Mouse (Mus musculus): ENCODE measurements around the gene Pnpla2.
"Not testable (repeated sequence)": the region's sequence is repeated elsewhere in the genome, so short reads cannot be mapped to it uniquely, and the experiment has no call there.

Gene Pnpla2

DNA sequence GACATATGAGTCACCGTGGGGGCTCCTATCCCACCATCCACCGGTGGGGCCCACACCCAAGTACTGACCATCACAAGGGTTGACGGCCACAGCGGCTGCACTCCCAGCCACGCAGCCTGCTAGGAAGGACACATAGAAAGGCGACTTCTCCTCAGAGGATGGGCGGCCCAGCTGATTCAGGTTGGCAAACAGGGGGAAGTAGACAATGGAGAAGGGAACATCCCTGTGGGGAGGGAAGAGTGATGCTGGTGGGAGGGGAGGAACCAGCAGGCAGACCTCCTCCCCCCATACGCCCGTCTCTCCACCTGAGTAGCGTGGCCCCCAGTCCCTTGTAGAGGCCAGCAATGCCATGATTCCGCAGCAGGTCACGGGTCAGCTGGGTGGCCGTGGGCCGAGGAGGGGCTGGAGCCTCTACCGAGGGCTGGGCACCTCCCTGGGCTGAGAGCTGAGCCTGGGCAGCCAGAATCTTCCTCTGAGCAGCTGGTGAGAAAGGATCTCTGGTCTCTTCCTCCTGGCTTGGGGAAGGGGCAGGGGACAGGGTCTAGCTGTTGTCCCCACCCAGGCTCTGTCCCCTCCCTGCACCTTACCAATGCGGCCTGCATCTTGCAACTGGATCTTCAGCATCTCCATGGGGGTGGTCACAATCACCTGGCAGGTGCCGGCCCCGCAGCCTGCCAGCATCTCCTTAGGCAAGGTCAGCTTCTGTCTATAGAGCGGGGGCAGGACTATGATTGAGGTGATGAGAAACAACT, 23.4 kb upstream of the Pnpla2 start:
- no peak for DNase-seq (ENCODE audit: low read depth)

DNA sequence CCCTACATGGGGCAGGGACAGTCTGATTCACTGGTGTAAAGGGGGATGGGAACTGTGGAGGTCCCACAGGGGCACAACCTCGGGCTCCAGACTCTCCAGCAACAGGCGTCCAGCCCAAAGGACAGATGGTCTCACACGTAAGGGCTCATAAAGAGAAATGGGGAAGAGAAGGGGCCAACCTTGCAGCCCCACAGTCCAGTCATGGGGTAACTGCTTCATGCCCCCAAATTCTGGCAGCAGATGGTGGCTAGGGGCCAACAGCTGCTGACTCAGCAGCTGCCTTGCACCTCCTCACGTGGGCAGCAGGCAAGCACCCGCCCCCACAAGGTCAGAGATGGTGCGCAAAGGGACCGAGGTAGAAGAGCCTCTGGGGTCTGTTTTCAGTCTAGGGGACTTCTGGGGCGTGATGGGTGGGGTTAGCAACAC, 22.8 kb upstream of the Pnpla2 start:
- no peak for DNase-seq (ENCODE audit: low read depth)

DNA sequence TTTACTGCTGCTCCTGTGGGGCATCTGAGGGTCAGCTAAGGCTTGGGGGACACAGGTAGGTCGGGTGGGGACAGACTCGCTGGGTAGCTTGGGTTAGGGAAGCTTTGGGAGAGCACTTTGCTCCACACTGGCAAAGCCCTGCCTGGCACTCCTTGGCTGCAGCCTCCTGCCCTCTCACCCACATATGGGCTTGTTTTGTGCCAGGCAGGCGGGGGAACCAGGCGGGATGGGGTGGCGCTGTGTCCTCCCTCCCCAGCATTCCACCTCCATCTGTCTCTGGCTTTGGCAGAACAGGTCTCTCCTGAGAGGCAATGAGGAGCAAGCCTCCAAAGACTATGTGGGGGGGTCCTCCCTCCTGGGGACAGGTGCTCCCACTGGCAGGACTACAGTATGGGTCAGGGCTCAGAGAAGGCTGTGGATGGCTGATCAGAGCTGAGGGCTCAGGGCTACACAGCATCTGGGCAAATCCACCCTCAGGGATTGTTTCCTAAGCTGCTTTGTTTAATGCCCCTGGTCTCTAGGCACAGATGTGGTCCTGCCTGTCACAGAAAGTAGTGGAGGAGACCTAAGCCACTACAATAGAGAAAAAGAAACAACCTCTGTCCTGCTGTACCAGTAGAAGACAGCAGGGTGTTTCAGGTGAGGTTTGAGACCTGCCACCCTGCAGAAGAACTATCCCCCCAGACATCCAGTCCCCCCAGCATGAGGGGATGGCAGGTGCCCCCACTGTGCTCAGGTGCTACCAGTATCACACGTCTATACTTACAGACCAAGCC, 22.1 kb upstream of the Pnpla2 start:
- no peak for DNase-seq (ENCODE audit: low read depth)

DNA sequence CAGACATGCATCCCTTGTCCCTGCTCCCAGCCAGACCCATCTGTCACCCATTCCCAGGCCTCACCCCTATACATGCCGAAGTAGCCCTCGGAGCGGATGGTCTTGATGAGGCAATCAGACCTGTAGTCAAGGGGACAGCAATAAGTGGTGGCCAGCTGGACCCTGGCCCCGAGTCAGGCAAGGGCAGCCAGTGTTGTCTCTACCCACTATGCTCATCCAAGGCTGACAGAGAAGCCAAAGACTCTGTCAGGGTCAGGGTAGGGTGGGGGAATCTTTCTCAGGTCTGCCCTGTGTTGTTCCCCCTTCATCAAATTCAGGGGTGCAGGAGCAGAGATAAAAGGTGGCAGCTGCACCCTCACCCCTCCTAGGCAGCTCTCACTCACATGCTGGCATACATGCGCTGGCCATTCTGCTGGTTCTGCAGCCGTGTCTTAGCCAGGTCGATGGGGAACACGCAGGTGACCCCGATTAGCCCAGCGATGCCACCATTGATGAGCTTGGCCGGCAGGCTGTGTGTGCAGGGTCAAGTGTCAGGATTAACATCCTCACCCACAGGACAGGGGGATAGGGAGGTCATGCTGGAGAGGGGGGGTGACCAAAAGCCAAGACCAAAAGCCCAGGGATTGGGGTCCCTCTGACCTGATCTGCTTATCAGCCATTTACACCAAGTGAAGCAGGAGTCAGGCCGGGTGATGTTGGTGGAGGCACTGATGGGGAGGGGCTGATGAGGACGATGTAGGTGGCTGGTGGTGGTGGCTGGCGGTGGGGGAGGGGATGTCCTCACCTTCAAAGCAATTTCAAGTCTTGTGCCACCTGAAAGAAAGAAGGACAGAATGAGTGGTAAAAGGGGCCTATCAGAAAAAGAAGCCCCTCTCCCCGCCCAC, 21.2 kb upstream of the Pnpla2 start:
- DNase-seq (ENCODE audit: low read depth): no peak

DNA sequence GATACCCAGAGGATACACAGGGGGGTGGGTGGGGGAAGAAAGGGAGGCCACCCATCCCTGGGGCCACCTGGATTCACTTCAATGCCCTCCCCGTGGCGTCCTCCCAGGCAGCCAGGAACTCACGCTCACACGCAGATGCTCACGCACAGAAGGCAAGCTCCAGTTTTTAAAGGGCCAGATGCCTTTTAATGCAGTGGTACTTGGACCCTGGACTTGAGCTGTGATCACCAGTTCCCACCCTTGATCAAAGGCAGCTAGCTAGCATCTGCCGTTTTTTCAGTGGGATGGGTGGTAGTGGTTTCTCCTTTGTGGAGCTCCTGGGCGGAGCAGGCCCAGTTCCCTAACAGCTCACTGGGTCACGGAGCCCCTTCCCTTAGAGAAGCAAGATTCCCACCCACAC, 20.5 kb upstream of the Pnpla2 start:
- peak; percentile 69 for DNase-seq (ENCODE audit: low read depth)

DNA sequence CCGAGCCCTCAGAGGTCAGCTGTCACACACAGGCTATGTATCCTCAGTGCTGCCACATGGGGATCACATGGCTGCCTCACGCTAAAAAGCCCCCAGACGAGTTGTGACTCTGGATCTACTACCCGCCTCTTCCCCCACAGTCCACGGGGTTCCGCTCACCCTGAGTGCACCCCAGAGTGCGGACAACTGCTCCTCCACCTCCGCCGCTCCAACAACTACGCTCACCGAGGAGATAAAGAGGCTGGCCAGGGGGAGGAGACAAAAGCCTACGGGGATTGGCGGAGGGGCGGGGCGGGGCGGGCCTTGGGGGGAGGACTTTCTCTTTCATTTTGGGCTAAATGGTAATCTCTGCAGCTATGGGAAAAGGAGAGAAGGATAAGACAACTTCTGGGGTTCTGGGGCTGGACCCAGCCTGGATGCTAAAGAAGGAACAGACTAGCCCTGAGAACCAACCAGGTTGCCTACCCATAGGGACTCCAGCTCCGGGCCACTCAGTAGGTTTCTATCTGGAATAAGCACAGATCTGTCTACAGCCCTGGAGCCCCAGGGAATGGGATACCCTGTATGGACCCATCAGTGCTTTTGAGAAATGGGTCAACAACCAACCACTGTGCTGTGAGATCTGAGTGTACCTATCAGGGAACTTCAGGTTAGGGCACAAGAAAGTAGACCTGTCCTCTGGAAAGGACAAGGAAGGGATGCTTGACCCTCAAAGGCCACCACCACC, 19.7 kb upstream of the Pnpla2 start:
- DNase-seq (ENCODE audit: low read depth): peak; percentile 91

DNA sequence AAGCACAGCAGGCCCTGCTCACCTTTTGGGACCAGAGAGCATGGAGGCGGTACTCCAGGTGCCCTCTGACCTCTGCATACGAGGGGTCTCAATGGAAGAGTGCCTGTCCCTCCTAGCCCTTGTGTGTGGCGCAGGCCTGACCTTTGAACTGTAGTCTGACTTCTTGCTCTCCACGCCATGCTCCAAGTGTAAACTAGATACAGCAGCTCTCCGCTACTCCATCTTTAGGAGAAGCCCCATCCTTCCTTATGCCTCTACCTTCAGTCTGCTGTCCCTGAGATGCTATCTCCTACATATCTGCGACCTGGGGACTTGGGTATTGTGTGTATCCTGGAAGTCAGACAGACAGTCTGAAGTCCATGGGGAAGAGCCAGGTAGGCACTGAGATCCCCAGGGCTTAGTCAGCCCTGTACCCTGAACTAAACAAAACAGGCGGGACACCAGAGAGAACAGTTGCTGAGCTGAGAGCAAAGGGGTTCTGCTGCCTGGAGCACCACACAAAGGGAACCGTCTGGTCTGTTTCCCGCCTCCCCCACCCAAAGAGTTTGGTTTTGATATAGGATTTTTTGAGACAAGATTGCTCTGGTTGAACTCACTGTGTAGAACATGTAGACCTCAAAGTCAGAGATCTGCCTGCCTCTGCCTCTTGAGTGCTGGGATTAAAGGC, 19.0 kb upstream of the Pnpla2 start:
- no peak for DNase-seq (ENCODE audit: low read depth)

DNA sequence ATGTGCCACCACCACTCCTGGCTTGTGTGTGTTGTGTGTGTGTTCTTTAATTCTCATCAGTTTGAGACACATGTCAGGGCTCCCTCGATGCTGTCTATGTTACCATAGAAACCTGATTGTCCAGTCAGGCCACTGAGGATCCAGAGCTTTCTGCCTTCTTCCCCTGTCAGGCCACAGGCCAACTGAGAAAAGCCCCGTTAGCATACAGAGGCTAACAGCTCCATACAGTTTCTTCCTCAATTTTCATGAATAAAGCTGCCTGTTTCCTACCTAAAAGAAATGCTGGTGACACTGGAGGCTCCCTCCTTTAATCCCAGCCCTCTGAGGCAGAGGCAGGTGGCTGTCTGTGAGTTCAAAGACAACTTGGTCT, 18.5 kb upstream of the Pnpla2 start:
- no peak for DNase-seq (ENCODE audit: low read depth)

DNA sequence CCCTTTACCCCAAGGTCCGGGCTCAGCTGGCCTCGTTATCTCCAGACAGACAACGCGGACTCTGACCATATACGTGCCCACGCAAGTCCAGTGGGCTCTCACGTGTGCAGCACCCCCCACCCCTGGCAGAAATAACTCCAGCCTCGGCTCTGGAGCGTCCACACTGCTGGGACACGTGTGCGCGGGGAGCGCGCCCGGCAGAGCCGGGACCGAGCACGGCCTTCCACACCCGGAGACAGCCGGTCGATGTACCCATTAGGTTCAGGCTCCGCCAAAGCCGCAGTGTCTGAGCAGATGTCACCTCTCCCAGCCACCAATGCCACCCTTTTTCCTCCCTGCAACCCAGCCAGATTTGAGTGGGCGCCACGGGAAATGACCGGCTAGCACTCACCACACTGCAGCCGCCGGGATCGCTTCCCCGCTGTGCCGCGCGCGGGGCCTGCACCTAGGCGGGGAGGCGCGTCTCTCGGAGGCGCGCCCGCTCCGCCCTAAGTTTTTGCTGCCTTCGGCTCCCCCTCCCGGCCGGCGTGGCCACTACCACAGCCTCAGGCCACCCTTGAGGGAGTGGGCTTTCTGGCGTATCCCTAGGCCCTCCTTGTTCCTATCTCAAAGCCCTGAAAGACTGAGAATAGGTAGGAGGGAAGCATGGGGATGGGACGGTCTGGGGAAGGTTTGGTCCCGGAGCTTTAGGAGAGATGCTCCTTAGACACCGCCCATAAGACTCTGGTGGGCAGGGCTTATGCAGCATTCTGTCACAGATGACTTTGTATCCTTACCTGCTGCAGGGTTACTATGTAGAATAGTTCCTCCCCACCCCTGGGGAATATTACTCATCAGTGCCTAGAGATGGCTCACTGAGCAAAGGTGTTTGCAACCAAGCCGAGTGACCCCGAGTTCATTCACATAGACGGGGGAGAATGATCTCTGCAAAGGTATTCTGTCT, 17.5 kb upstream of the Pnpla2 start, which contains the start of gene Slc25a22:
Gene Slc25a22 (minus strand): TSS at position 715 of the 943 bp plus-strand sequence.
- DNase-seq (ENCODE audit: low read depth): peak; percentile 91

DNA sequence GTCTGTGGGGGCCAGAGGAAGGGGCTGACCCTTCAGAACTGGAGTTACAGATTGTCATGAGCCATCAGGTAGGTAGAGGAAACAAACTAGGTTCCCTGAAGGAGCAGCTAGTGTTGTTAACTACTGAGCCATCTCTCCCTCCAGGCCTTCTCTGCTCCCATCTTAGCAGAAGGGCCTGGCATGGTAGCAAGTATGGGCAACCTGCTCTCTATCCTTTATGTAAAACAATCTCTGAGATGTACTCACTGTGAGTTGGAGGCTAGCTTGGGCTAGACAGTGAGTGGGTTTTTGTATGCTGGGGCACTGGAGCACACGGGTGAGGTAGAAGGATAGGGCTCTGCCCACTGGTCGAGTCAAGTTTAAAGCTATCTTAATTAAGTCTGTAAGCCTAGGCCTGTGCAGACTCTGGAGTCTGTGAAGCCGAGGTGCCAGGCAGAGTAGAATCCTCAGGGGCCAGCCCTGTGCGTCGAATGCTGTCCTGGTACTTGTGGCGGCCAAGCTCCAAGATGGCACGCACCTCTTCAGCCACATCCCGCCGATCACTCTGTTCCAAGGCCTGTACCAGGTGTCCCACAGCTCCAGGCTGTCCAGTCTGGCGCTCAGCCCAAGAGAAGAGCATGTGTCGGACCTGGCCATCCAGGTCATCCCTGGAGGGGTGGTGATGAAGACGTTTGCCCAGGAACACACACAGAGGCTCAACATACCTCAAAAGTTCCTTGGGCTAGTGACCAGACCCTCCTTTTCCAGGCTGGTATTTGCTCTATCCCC, 16.6 kb upstream of the Pnpla2 start:
- no peak for DNase-seq (ENCODE audit: low read depth)

DNA sequence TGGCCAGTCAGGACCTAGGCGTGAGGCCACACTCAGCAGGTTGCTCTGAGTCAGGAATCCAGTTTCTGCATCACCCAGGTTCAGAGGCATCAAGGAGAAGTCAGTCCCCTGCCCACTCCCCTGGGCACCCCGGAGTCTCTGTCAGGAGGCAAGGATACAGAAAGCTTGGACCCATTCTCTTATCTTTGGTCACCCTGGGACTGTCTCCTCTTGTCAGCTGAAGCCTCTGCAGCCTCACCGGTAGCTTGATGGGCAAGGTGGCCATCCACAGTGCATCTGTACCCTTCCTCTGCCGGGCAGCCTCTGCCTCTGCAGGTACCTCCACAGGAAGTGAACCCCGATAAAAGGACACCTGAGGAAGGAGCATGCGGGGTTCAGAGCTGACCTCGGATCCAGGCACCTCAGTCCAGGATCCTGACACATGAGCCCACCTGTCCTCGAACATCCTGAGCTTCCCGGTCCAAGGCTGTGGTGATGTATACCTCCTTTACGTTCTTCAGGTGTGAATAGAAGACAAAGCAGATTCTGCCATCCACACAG, 15.8 kb upstream of the Pnpla2 start:
- DNase-seq (ENCODE audit: low read depth): no peak

DNA sequence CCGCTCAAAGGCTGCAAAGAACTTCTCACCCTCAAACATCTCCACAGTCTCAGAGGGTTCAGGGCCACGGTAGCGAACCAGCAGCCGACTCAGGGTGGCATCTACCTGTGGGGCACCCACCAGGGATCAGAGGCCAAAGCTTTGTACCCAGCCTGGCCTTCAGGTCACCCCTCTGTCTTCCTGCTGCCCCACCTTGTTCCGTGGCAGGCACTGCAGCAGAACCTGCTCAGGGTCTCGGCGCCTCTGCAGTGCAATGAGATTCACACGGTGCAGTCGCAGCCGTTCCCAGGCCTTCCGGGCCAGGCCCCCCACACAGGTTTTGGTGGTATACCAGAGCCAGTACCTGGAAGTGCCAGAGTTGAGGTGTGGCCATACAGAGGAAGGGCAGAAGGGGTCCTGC, 15.2 kb upstream of the Pnpla2 start:
- no peak for DNase-seq (ENCODE audit: low read depth)

DNA sequence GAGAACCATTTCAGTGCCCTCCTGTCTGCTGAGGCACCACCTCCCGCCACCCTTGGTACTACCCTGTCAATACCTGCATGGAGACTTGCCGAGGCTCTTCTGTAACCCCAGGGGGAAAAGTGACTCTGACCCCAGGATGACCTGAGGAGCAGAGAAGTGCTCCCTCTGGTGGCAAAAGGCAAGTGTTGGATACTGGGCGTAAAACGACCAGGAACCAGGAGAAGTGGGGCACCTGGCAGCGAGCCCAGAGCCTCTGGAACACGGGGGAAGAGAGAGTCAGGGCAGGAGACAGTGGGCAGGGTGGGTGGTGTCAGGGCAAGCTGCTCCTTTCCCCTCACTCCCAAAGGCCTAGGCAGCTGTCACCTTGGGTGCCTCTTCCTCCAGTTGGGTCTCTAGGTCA, 14.4 kb upstream of the Pnpla2 start:
- peak; percentile 79 for DNase-seq (ENCODE audit: low read depth)

DNA sequence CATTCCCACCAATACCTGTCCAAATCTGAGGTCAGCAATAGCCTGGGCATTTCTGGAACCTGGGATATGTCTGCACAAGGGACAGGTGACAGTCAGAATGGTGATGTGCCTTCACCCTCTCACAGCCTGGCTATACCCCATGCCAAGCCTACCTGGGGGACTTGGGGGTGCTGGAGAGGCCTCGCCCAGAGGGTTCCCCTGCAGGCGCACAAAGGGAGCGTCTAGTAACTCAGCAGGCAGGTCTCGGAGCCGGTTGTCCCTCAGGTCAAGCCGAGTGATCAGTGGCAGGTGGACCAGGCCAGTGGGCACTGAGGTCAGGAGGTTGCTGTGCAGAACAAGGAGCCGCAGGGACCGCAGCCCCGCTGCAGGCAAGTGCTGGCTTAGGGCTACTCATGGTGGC, 13.5 kb upstream of the Pnpla2 start:
- no peak for DNase-seq (ENCODE audit: low read depth)

DNA sequence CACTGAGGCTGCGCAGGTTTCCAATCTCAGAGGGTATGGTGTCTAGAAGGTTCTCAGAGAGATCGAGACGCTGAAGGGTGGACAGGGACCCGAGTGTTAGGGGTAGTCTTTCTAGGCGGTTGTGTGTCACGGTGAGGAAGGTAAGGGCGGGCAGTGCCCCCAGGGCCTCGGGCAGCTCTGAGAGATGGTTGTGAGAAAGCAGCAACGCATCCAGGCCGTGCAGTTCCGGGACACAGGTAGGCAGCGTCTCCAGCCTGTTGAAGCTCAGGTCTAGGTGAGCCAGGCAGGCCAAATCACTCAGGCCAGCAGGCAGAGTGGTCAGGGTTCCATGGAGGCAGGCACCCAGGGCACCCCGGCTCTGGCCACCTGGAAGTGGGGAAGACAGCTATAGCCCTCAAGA, 12.8 kb upstream of the Pnpla2 start:
- no peak for DNase-seq (ENCODE audit: low read depth)

DNA sequence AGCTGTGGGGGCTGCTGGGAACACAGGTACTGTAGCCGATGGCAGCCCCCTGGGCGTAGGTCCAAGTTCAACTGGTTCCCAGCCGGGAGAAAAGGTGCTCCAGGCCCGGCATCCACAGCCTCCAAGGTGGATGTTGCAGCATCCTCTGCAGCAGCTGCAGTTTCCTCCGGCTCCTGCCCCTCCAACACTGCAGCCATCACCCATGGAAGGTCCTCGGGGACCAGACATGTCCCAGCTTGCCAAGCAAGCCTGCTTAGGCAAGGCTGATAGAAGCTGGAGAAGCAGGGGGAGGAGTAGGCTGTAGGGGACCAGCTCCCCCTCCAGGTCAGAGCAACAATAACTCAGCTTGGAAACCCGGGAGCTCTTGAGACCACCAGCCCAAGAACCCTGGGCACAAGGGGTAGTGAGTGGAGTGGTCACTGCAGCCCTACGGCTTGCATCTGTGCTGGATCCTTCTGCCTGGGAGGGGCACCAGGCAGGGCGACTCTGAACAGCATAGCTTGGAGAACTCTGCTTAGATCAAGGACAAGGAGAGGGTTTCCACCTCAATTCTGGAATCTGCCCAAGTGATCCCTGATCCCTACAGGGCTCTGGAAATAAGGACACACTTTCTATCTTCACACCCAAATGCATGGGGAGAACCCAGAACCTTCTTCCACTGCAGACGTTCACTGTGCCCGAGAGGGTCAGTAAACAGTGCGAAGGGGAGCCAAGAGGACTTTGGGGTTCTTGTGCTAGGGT, 11.7 kb upstream of the Pnpla2 start:
- DNase-seq (ENCODE audit: low read depth): peak; percentile 64

DNA sequence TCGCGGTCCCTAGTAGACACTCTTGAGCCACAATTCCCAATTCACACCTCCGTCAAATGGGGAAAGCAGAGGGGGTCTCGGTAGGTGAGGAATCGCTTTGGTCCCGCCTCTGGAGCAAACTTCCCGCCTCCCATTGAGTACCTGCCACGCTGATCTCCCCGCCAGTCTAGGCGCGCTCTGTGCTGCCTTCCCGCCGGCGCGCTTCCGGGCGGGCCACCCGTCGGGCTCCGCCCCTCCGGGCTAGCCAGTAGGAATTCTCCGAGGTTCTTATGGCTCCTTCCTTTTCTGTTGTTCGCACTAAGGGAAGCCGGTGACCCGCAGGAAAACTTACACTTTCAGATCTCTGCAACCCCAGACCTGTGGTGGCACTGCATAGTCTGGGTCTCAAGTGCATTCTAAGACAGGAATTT, 11.2 kb upstream of the Pnpla2 start, which contains the start of gene Pidd1:
Gene Pidd1 (minus strand): TSS at position 198 of the 410 bp plus-strand sequence.
- DNase-seq (ENCODE audit: low read depth): peak; percentile 86

DNA sequence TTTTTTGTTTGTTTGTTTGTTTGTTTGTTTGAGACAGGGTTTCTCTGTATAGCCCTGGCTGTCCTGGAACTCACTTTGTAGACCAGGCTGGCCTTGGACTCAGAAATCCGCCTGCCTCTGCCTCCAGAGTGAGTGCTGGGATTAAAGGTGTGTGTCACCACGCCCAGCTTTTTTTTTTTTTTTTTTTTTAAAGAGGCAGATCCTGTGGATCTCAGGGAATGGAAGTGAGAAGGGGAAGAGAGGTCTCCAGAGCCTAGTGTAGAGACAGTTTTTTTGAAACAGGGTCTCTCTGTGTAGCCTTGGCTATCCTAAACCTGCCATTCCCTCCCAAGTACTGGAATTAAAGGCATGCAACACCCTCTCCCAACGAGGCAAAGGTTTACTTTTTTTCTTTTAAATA, 8.6 kb upstream of the Pnpla2 start:
- not testable (repeated sequence) for DNase-seq (ENCODE audit: low read depth)
